Mouse (Mus musculus): ENCODE measurements around the gene 3830403N18Rik.
"Not testable (repeated sequence)": the region's sequence is repeated elsewhere in the genome, so short reads cannot be mapped to it uniquely, and the experiment has no call there.

The 3830403N18Rik gene

GRCm38 (mm10) chrX:56136336-56136909 lies at the start of gene 3830403N18Rik:
TSS of gene 3830403N18Rik (plus strand) at chrX:56136572.
- not testable (repeated sequence) for DNase-seq (ENCODE audit: low read depth in 2 of 2, low spot score in 2 of 2)

DNA sequence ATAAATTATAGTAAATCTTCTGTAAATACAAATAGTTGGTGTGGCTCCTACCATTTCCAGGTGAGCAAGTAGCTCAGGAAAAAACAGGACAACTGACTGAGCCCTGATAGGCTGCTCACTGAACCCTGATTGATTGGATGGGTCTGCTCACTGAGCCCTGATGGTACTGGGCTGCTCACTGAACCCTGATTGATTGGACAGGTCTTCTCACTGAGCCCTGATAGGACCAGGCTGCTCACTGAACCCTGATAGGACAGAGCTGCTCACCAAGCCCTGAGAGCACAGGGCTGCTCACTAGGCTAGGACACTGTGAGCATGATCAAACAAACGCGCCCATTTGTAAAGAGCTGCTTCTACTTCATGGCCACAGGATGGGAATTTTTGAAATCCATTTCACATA lies 15.0 kb downstream of the 3830403N18Rik start:
- no peak for DNase-seq (ENCODE audit: low read depth in 2 of 2, low spot score in 2 of 2)

- DNase-seq (ENCODE audit: low read depth in 2 of 2, low spot score in 2 of 2): not testable (repeated sequence)
These were observed 50.1 kb downstream of the 3830403N18Rik start for GRCm38 (mm10) chrX:56186449-56186848.
